Mouse (Mus musculus) cerebellum, postnatal 25 days (tissue): ENCODE data around the gene Parvg.

Source experiments
- DNase-seq, 2 experiments: peaks; one replicate each; pipeline ENCODE4 v3.0.0; 2021; ENCODE audit warnings: mixed read lengths in 2 of 2

The Parvg gene

GRCm38 (mm10) chr15:84351915-84352844 lies 28.4 kb downstream of the Parvg start:
- no peak for DNase-seq

GRCm38 (mm10) chr15:84355081-84355480 lies 31.3 kb downstream of the Parvg start:
- no peak for DNase-seq

- DNase-seq: no peak
Observed at GRCm38 (mm10) chr15:84364746-84365145, 40.9 kb downstream of the Parvg start.

- DNase-seq: no peak
Observed at GRCm38 (mm10) chr15:84365675-84366381, 42.0 kb downstream of the Parvg start.

- DNase-seq: peak; percentile 70 to 78
Observed at GRCm38 (mm10) chr15:84366574-84366989, 42.8 kb downstream of the Parvg start.

- no peak for DNase-seq
Observed at GRCm38 (mm10) chr15:84367402-84367801, 43.6 kb downstream of the Parvg start.

GRCm38 (mm10) chr15:84372801-84373200 lies 49.0 kb downstream of the Parvg start:
- no peak for DNase-seq

- DNase-seq: no peak
Observed at GRCm38 (mm10) chr15:84378734-84379133, 54.9 kb downstream of the Parvg start.

GRCm38 (mm10) chr15:84380181-84380580 lies 56.4 kb downstream of the Parvg start:
- DNase-seq: no peak

GRCm38 (mm10) chr15:84384066-84384465 lies 60.2 kb downstream of the Parvg start:
- no peak for DNase-seq

GRCm38 (mm10) chr15:84385995-84386565 lies 62.3 kb downstream of the Parvg start:
- no peak for DNase-seq

GRCm38 (mm10) chr15:84388698-84389131 lies 64.9 kb downstream of the Parvg start:
- no peak for DNase-seq

- no peak for DNase-seq
Observed at GRCm38 (mm10) chr15:84392131-84392530, 68.3 kb downstream of the Parvg start.
